Mouse (Mus musculus): ENCODE results near the gene Itgb5.

The Itgb5 gene

GRCm38 (mm10) chr16:33908239-33908638 lies 78.8 kb downstream of the Itgb5 start:
- DNase-seq (ENCODE audit: low read depth), result no peak

- DNase-seq (ENCODE audit: low read depth), result no peak
Observed at GRCm38 (mm10) chr16:33914997-33915396, 85.5 kb downstream of the Itgb5 start.

- DNase-seq (ENCODE audit: low read depth), result no peak
Observed at GRCm38 (mm10) chr16:33916473-33917251, 87.2 kb downstream of the Itgb5 start.

- DNase-seq (ENCODE audit: low read depth), result no peak
Observed at GRCm38 (mm10) chr16:33917390-33917789, 87.9 kb downstream of the Itgb5 start.

GRCm38 (mm10) chr16:33917926-33918325 lies 88.5 kb downstream of the Itgb5 start:
- no peak for DNase-seq (ENCODE audit: low read depth)

GRCm38 (mm10) chr16:33921514-33921913 lies 92.0 kb downstream of the Itgb5 start:
- DNase-seq (ENCODE audit: low read depth), result peak; percentile 80

GRCm38 (mm10) chr16:33922111-33923000 lies 92.9 kb downstream of the Itgb5 start:
- peak; percentile 95 for DNase-seq (ENCODE audit: low read depth)

- DNase-seq (ENCODE audit: low read depth), result peak; percentile 79
Observed at GRCm38 (mm10) chr16:33923001-33923316, 93.5 kb downstream of the Itgb5 start.

GRCm38 (mm10) chr16:33923758-33924157 lies 94.3 kb downstream of the Itgb5 start:
- peak; percentile 28 for DNase-seq (ENCODE audit: low read depth)

- no peak for DNase-seq (ENCODE audit: low read depth)
Observed at GRCm38 (mm10) chr16:33927263-33927824, 97.9 kb downstream of the Itgb5 start.

- DNase-seq (ENCODE audit: low read depth), result peak; percentile 39
Observed at GRCm38 (mm10) chr16:33928788-33929462, 99.5 kb downstream of the Itgb5 start.

- no peak for DNase-seq (ENCODE audit: low read depth)
Observed at GRCm38 (mm10) chr16:33930785-33931184, 101.3 kb downstream of the Itgb5 start.

- no peak for DNase-seq (ENCODE audit: low read depth)
Observed at GRCm38 (mm10) chr16:33931682-33932081, 102.2 kb downstream of the Itgb5 start.

- no peak for DNase-seq (ENCODE audit: low read depth)
Observed at GRCm38 (mm10) chr16:33932126-33932525, 102.7 kb downstream of the Itgb5 start.

GRCm38 (mm10) chr16:33933411-33933810 lies 103.9 kb downstream of the Itgb5 start:
- DNase-seq (ENCODE audit: low read depth), result no peak

GRCm38 (mm10) chr16:33934701-33935406 lies 105.4 kb downstream of the Itgb5 start:
- peak; percentile 26 for DNase-seq (ENCODE audit: low read depth)

GRCm38 (mm10) chr16:33935407-33935785 lies 105.9 kb downstream of the Itgb5 start:
- no peak for DNase-seq (ENCODE audit: low read depth)

GRCm38 (mm10) chr16:33936885-33937284 lies 107.4 kb downstream of the Itgb5 start:
- DNase-seq (ENCODE audit: low read depth), result peak; percentile 67

GRCm38 (mm10) chr16:33937567-33937966 lies 108.1 kb downstream of the Itgb5 start:
- peak; percentile 30 for DNase-seq (ENCODE audit: low read depth)

GRCm38 (mm10) chr16:33938311-33939132 lies 109.1 kb downstream of the Itgb5 start:
- no peak for DNase-seq (ENCODE audit: low read depth)

- no peak for DNase-seq (ENCODE audit: low read depth)
Observed at GRCm38 (mm10) chr16:33939133-33939531, 109.7 kb downstream of the Itgb5 start.
